Mouse (Mus musculus): Measurements from ENCODE around the gene Ptpdc1. TPM values are rescaled to one million over a fixed set of nuclear protein-coding genes. Genes with fewer than 3 reads are reported as not detected.

Ptpdc1 gene
- total RNA-seq, 2 experiments from 2014 or later, result 2.3 to 7.5 TPM

Other genes starting within 250 kb of the Ptpdc1 start
- gene Zfp169, start 112.2 kb downstream of the Ptpdc1 start, total RNA-seq (2015; ENCODE audit: low replicate concordance), result 1.1 and 1.7 TPM in 2 replicates
- gene Zfp169, start 112.2 kb downstream of the Ptpdc1 start, total RNA-seq (2017; ENCODE audit: low replicate concordance), result 1.3 and 2.2 TPM in 2 replicates
- not detected in 2 replicates for gene A830005F24Rik, start 112.1 kb downstream of the Ptpdc1 start, total RNA-seq (2015; ENCODE audit: low replicate concordance)
- not detected in 2 replicates for gene A830005F24Rik, start 112.1 kb downstream of the Ptpdc1 start, total RNA-seq (2017; ENCODE audit: low replicate concordance)
- gene Barx1, start 37.3 kb upstream of the Ptpdc1 start, total RNA-seq (2015; ENCODE audit: low replicate concordance), result not detected in 2 replicates
- not detected in 2 replicates for gene Barx1, start 37.3 kb upstream of the Ptpdc1 start, total RNA-seq (2017; ENCODE audit: low replicate concordance)
- gene Phf2, start 245.5 kb upstream of the Ptpdc1 start, total RNA-seq (2015; ENCODE audit: low replicate concordance), result 14.8 and 28.5 TPM in 2 replicates
- gene Phf2, start 245.5 kb upstream of the Ptpdc1 start, total RNA-seq (2017; ENCODE audit: low replicate concordance), result 14.9 and 15.9 TPM in 2 replicates